Mouse (Mus musculus): Measurements from ENCODE around the gene Creg1.

GRCm38 (mm10) chr1:165738985-165739384, 24.6 kb upstream of the Creg1 start:
- TF ChIP-seq CTCF (IDR thresholded peaks at IDR 0.05; ENCODE audit: low read depth): no peak
- no peak for TF ChIP-seq EP300 (IDR thresholded peaks at IDR 0.05; ENCODE audit: low read depth)

All from heart, postnatal 0 days (tissue).